Mouse (Mus musculus) left cerebral cortex, adult 18-20 months (tissue): ENCODE data around the gene Prss30. TPM values are rescaled to one million over a fixed set of nuclear protein-coding genes. Genes with fewer than 3 reads are reported as not detected.
"Not testable (repeated sequence)": the region's sequence is repeated elsewhere in the genome, so short reads cannot be mapped to it uniquely, and the experiment has no call there.

Experiments
- DNase-seq, 2 experiments: peaks; one replicate each; pipeline ENCODE4 v3.0.0; 2021 to 2022; ENCODE audit warnings: low spot score in 2 of 2, mixed read lengths in 1 of 2
- total RNA-seq, 2 experiments: library from RNA; stranded (reverse); gene quantifications; 2 replicates each; pipeline ENCODE4 v1.2.3; 2021

Gene Prss30
- total RNA-seq, 2 experiments from 2014 or later, result 0.45 TPM; not detected in 1

- no peak for DNase-seq
Measured at GRCm38 (mm10) chr17:23989802-23990201, 9.4 kb upstream of the Prss30 start.

- no peak for DNase-seq
Measured at GRCm38 (mm10) chr17:23984989-23985388, 4.6 kb upstream of the Prss30 start.

- DNase-seq, result no peak
Measured at GRCm38 (mm10) chr17:23982912-23983311, 2.5 kb upstream of the Prss30 start.

- no peak for DNase-seq
Measured at GRCm38 (mm10) chr17:23979471-23979870, 895 bp downstream of the Prss30 start.

GRCm38 (mm10) chr17:23976665-23977064 is 3.7 kb downstream of the Prss30 start:
- no peak for DNase-seq

- DNase-seq, result no peak
Measured at GRCm38 (mm10) chr17:23971315-23971714, 9.1 kb downstream of the Prss30 start.

GRCm38 (mm10) chr17:23969231-23969630 is 11.1 kb downstream of the Prss30 start:
- peak; percentile 73 to 80 for DNase-seq

- no peak for DNase-seq
Measured at GRCm38 (mm10) chr17:23968780-23969179, 11.6 kb downstream of the Prss30 start.

GRCm38 (mm10) chr17:23966658-23967401 is 13.5 kb downstream of the Prss30 start:
- DNase-seq, result no peak

- DNase-seq, result no peak
Measured at GRCm38 (mm10) chr17:23965805-23966425, 14.5 kb downstream of the Prss30 start.

- DNase-seq, result no peak
Measured at GRCm38 (mm10) chr17:23961573-23962122, 18.7 kb downstream of the Prss30 start.

GRCm38 (mm10) chr17:23960084-23960738 is 20.2 kb downstream of the Prss30 start:
- DNase-seq, result peak; percentile 78 to 81

- no peak for DNase-seq
Measured at GRCm38 (mm10) chr17:23955174-23955573, 25.2 kb downstream of the Prss30 start, which contains the start of gene Sbpl. Gene Sbpl, minus strand, starts transcription at chr17:23955274.

- not testable (repeated sequence) for DNase-seq
Measured at GRCm38 (mm10) chr17:23950828-23951227, 29.5 kb downstream of the Prss30 start.

GRCm38 (mm10) chr17:23949068-23949467 is 31.3 kb downstream of the Prss30 start:
- DNase-seq, result no peak

- not testable (repeated sequence) for DNase-seq
Measured at GRCm38 (mm10) chr17:23947486-23947885, 32.9 kb downstream of the Prss30 start.

- no peak for DNase-seq
Measured at GRCm38 (mm10) chr17:23941372-23941771, 39.0 kb downstream of the Prss30 start, which contains the start of gene Sbp. Gene Sbp, plus strand, starts transcription at chr17:23941672.

- no peak for DNase-seq
Measured at GRCm38 (mm10) chr17:23931157-23931556, 49.2 kb downstream of the Prss30 start.

GRCm38 (mm10) chr17:23925090-23925493 is 55.3 kb downstream of the Prss30 start:
- DNase-seq, result peak; percentile 42 to 57

- DNase-seq, result peak; percentile 80 to 90
Measured at GRCm38 (mm10) chr17:23924531-23925007, 55.8 kb downstream of the Prss30 start.
